Mouse (Mus musculus): Measurements from ENCODE around the gene B3galt1. TPM values are rescaled to one million over a fixed set of nuclear protein-coding genes. Genes with fewer than 3 reads are reported as not detected.

The B3galt1 gene
- polyA plus RNA-seq, 1 experiment = not detected

DNA sequence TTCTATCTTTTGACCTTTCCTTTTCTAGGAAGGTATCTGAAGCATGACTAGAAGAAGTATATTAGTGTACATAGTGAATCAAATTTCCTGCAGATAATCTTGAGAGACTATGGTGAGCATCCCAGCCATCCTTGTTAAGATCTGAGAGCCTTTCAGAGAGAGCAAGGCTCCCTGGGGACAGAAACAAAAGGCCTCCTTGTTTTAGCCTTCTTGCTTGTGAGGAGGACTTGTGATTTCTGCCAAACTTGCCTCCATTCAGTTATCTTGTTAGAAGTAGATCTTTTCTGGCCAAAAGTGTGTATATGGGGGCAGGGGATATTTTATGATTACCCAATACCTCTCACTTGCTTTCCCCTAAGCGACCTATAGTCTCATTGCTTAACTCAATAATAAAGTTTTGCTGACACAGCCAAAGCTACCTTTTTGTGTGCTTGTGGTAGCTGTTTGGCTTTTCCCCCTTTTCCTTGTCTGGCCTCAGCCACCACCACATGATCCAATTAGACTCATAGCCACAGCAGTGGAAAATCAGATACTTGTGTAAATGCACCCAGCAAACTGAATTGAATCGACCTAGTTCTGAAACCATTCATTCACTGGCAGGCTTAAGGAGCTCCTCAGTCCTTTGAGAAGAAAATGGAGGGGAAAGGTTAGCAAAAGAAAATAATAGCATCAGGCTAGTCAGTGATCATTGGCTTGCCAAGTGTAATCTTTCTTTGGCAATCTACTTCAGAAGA lies 332.5 kb downstream of the B3galt1 start:
- no peaks in the 10 kb centered on the region for H3K27me3 ChIP-seq (replicated peaks)
- H3K36me3 ChIP-seq (replicated peaks; ENCODE audit: low read length) = no peaks in the 10 kb centered on the region
- H3K4me1 ChIP-seq = no peaks in the 10 kb centered on the region
- H3K9me3 ChIP-seq = 0 out of 2 replicates have a peak, but pooled peaks cover 5% of the 10 kb centered on the region
- H3K4me3 ChIP-seq (replicated peaks) = no peak overlapping the region
- TF ChIP-seq FLI1 (IDR thresholded peaks at IDR 0.05; ENCODE audit: low read length) = no peak
- TF ChIP-seq GATA1 (IDR thresholded peaks at IDR 0.05; ENCODE audit: borderline replicate concordance, low read length) = no peak

DNA sequence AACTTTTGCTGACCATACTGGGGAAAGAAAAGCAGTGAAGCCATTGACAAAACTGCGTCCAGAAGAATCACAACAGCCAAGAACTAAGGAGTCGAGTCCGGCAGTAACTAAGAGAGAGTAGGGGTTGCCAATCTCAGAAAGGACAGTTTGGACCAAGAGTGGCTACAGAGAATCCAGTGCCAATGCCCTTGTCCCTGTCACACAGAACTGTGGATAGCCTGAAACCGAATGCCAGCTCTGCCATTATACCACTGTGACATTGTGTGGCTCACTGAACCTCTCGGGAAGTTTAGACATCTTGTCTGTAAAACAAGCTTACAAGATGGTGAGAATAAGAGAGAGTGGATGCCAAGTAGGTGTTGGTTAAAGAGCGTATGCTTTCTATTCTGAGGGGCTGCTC lies 335.9 kb downstream of the B3galt1 start:
- TF ChIP-seq FLI1 (IDR thresholded peaks at IDR 0.05; ENCODE audit: low read length) (no peak), GATA1 (IDR thresholded peaks at IDR 0.05; ENCODE audit: borderline replicate concordance, low read length) (no peak)
- Histone ChIP-seq H3K36me3 (replicated peaks; ENCODE audit: low read length) (no peaks in the 10 kb centered on the region), H3K9me3 (0 out of 2 replicates have a peak, but pooled peaks cover 5% of the 10 kb centered on the region), H3K4me3 (replicated peaks) (no peak overlapping the region), H3K27me3 (replicated peaks) (no peaks in the 10 kb centered on the region), H3K4me1 (no peaks in the 10 kb centered on the region)

- H3K4me1 ChIP-seq = no peaks in the 10 kb centered on the region
- TF ChIP-seq GATA1 (IDR thresholded peaks at IDR 0.05; ENCODE audit: borderline replicate concordance, low read length) = no peak
- TF ChIP-seq FLI1 (IDR thresholded peaks at IDR 0.05; ENCODE audit: low read length) = no peak
- H3K9me3 ChIP-seq = 0 out of 2 replicates have a peak, but pooled peaks cover 5% of the 10 kb centered on the region
- no peak overlapping the region for H3K4me3 ChIP-seq (replicated peaks)
- H3K27me3 ChIP-seq (replicated peaks) = no peaks in the 10 kb centered on the region
- no peaks in the 10 kb centered on the region for H3K36me3 ChIP-seq (replicated peaks; ENCODE audit: low read length)
Observed at GRCm38 (mm10) chr2:67902651-67903292, 337.1 kb downstream of the B3galt1 start.

- Histone ChIP-seq H3K4me3 (replicated peaks) (no peak overlapping the region), H3K36me3 (replicated peaks; ENCODE audit: low read length) (no peaks in the 10 kb centered on the region), H3K4me1 (no peaks in the 10 kb centered on the region), H3K9me3 (0 out of 2 replicates have a peak, but pooled peaks cover 5% of the 10 kb centered on the region), H3K27me3 (replicated peaks) (no peaks in the 10 kb centered on the region)
- TF ChIP-seq GATA1 (IDR thresholded peaks at IDR 0.05; ENCODE audit: borderline replicate concordance, low read length) (no peak), FLI1 (IDR thresholded peaks at IDR 0.05; ENCODE audit: low read length) (no peak)
Observed at GRCm38 (mm10) chr2:67903769-67904168, 338.1 kb downstream of the B3galt1 start.

DNA sequence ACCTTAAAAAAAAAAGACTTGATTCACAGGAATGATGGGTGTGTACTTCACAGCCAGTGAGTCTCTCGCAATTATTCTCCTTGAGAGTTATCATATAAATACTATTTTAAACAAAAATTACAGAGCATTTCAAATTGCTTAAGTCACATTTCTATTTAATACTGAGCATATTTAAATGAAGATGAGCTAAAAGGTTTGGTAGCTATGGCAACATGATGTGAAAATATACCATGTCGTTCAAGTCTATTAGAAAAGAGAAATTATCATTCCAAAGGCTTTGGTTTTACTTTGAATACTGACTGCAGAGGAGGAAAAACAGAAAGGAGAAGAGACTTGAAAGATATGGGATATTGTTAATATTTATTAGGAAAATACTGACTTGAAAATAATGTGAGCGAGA lies 366.3 kb downstream of the B3galt1 start:
- TF ChIP-seq GATA1 (IDR thresholded peaks at IDR 0.05; ENCODE audit: borderline replicate concordance, low read length) = no peak
- TF ChIP-seq FLI1 (IDR thresholded peaks at IDR 0.05; ENCODE audit: low read length) = no peak
- no peaks in the 10 kb centered on the region for H3K36me3 ChIP-seq (replicated peaks; ENCODE audit: low read length)
- H3K9me3 ChIP-seq = 0 out of 2 replicates have a peak, but pooled peaks cover 3% of the 10 kb centered on the region
- no peaks in the 10 kb centered on the region for H3K27me3 ChIP-seq (replicated peaks)
- H3K4me3 ChIP-seq (replicated peaks) = no peak overlapping the region
- H3K4me1 ChIP-seq = no peaks in the 10 kb centered on the region

DNA sequence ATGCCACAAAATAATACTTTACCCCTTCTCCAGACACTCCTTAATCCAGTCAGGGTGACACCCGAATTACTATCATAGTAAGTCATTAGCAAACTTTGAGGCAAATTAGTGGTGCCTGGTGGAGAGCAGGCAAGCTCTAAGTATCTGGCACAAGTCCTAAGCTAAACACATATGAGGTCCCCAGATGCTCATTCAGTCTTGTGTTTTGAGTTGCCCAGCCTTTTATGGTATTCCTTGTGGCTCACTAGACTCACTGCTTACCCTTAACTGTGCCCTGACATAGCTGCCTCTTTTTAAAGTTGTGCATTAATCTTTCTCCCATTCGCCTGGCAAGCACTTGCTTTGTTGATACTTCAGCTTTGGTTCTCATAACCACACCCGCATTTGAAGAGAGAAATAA lies 382.7 kb downstream of the B3galt1 start:
- Histone ChIP-seq H3K4me3 (replicated peaks) (no peak overlapping the region), H3K36me3 (replicated peaks; ENCODE audit: low read length) (no peaks in the 10 kb centered on the region), H3K27me3 (replicated peaks) (no peaks in the 10 kb centered on the region), H3K4me1 (no peaks in the 10 kb centered on the region), H3K9me3 (peaks cover 10% of the 10 kb centered on the region; the same call in 1 of the 2 replicates)
- TF ChIP-seq GATA1 (IDR thresholded peaks at IDR 0.05; ENCODE audit: borderline replicate concordance, low read length) = no peak
- TF ChIP-seq FLI1 (IDR thresholded peaks at IDR 0.05; ENCODE audit: low read length) = no peak

GRCm38 (mm10) chr2:67956182-67956581 lies 390.5 kb downstream of the B3galt1 start:
- Histone ChIP-seq H3K4me3 (replicated peaks) (no peak overlapping the region), H3K9me3 (peaks cover 6% of the 10 kb centered on the region; the same call in 1 of the 2 replicates), H3K27me3 (replicated peaks) (no peaks in the 10 kb centered on the region), H3K4me1 (no peaks in the 10 kb centered on the region), H3K36me3 (replicated peaks; ENCODE audit: low read length) (no peaks in the 10 kb centered on the region)
- TF ChIP-seq FLI1 (IDR thresholded peaks at IDR 0.05; ENCODE audit: low read length) (no peak), GATA1 (IDR thresholded peaks at IDR 0.05; ENCODE audit: borderline replicate concordance, low read length) (no peak)

- TF ChIP-seq FLI1 (IDR thresholded peaks at IDR 0.05; ENCODE audit: low read length) (no peak), GATA1 (IDR thresholded peaks at IDR 0.05; ENCODE audit: borderline replicate concordance, low read length) (no peak)
- Histone ChIP-seq H3K9me3 (0 out of 2 replicates have a peak, but pooled peaks cover 3% of the 10 kb centered on the region), H3K27me3 (replicated peaks) (no peaks in the 10 kb centered on the region)
Observed at GRCm38 (mm10) chr2:67957561-67957960, 391.9 kb downstream of the B3galt1 start.

DNA sequence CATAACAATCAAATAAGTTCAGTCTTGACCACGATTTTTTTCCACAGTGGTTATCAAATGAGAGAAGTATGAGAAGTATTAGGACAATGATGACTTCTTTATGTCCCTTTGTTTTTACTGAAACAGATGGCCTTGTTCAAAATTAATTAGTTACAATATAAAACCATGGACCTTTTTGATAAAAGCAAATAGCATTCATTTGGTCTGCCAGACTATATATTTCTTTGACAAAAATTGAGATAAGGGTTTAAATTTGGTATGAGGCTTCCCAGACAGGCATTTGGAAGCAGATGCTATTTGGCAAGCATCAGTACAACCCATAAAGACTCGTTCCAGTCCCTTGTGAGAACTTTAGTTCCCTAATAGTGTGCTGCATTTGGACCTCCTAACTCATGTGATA lies 395.0 kb downstream of the B3galt1 start:
- Histone ChIP-seq H3K4me3 (replicated peaks) (no peak overlapping the region), H3K36me3 (replicated peaks; ENCODE audit: low read length) (no peaks in the 10 kb centered on the region), H3K27me3 (replicated peaks) (no peaks in the 10 kb centered on the region), H3K4me1 (no peaks in the 10 kb centered on the region), H3K9me3 (peaks cover 3% of the 10 kb centered on the region; the same call in 1 of the 2 replicates)
- TF ChIP-seq GATA1 (IDR thresholded peaks at IDR 0.05; ENCODE audit: borderline replicate concordance, low read length) (no peak), FLI1 (IDR thresholded peaks at IDR 0.05; ENCODE audit: low read length) (no peak)

More at GRCm38 (mm10) chr2:67957561-67957960, 391.9 kb downstream of the B3galt1 start:
- H3K4me3 ChIP-seq (replicated peaks) = no peak overlapping the region
- no peaks in the 10 kb centered on the region for H3K4me1 ChIP-seq
- H3K36me3 ChIP-seq (replicated peaks; ENCODE audit: low read length) = no peaks in the 10 kb centered on the region

DNA sequence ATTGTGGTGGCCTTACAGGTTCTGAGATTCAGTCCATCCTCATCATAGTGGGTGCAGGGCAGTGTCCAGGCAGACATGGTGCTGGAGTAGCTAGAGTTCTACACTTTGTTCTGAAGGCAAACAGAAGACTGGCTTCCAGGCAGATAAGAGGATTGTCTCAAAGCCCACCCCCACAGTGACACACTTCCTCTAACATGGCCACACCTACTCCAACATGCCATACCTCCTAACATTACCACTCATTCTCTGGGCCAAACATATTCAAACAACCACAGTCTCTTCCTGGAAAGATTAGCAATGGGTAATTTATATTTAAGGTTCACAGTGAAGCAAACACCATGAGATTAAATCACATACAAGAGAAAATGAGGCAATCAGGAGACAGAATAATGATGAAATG lies 403.1 kb downstream of the B3galt1 start:
- Histone ChIP-seq H3K9me3 (peaks cover 6% of the 10 kb centered on the region; the same call in 1 of the 2 replicates), H3K36me3 (replicated peaks; ENCODE audit: low read length) (no peaks in the 10 kb centered on the region), H3K4me3 (replicated peaks) (no peak overlapping the region), H3K27me3 (replicated peaks) (no peaks in the 10 kb centered on the region), H3K4me1 (no peaks in the 10 kb centered on the region)
- TF ChIP-seq GATA1 (IDR thresholded peaks at IDR 0.05; ENCODE audit: borderline replicate concordance, low read length) (no peak), FLI1 (IDR thresholded peaks at IDR 0.05; ENCODE audit: low read length) (no peak)
